Mouse (Mus musculus) bone marrow macrophage, adult 2 months (primary cell): Measurements from ENCODE around the gene Egln1. TPM values are rescaled to one million over a fixed set of nuclear protein-coding genes. Genes with fewer than 3 reads are reported as not detected.

ENCODE experiments used
- H3K27ac ChIP-seq: 2 replicates; pipeline ENCODE4 v1.5.1; 2012; ENCODE audit warnings: low read depth, low read length; ENCODE audit not compliant: insufficient read depth
- H3K4me1 ChIP-seq: 2 replicates; pipeline ENCODE4 v1.6.1; 2012; ENCODE audit warnings: low read length; ENCODE audit not compliant: control insufficient read depth, insufficient read depth
- H3K4me3 ChIP-seq: 2 replicates; pipeline ENCODE4 v1.5.1; 2012; ENCODE audit warnings: mild to moderate bottlenecking, low read length, moderate library complexity; ENCODE audit not compliant: insufficient read depth
- CTCF ChIP-seq: IDR thresholded peaks from 2 replicates; pipeline ENCODE4 v1.5.1; 2012; ENCODE audit warnings: low read depth, mild to moderate bottlenecking, low read length, moderate library complexity
- POLR2A ChIP-seq: IDR thresholded peaks from 2 replicates; pipeline ENCODE4 v1.6.1; 2012; ENCODE audit warnings: mild to moderate bottlenecking, low read depth, low read length, borderline replicate concordance
- polyA plus RNA-seq: library from polyadenylated mRNA; stranded (reverse); fragments of >200 nt; gene quantifications from 2 replicates; pipeline ENCODE4 v1.2.4, GENCODE M21; 2012; ENCODE audit not compliant: missing spikeins, insufficient read depth, insufficient read length

The Egln1 gene
- polyA plus RNA-seq, result 27.7 and 30.9 TPM in 2 replicates

DNA sequence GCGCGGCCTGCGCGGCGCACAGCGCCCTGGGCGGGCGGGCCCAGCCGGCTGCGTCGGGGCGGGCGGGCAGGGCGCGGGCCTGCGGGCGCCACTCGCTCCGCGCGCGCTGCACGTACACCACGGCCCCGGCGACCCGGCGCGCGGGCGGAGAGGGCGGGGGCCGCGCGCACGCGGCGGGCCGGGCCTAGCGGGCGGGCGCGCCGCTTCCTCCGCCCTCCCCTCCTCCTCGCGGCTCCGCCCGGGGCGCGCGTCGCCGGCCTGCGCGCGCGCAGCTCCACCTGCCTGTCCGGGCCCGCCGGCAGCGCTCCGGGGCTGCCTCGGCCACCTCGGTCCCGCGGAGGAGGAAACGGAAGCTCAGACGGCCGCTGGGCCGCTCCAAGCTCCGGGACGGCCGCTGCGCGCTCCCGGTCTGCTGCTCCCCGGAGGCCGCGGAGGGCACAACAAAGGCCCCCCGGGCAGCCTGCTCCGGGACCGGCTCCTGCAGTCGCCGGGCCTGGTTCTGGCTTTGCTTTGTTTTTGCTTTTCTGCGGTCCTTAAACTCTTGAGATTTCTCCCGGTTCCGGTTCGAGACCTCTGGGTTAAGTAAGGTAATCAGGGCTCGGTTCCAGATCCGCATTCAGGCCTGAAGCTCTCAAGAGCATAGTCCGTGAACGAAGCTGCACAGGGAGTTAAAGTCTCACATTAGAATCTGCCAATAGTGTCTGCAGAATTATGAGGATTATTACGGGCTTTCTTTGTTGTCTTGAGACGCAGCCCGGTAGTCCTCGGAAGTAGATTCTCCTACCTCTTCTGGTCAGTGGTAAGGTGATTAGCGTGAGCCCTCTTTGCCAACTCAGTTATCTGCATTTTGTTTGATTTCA lies at the start of gene Egln1:
Egln1 (minus strand) TSS at position 116 of the 860 bp plus-strand sequence.
- TF ChIP-seq CTCF (no peak), POLR2A (peak; percentile 88)
- peak within 1 kb of the TSS; percentile 82 for H3K4me3 ChIP-seq
- H3K4me1 ChIP-seq, result peaks cover 12% of the 10 kb centered on the region
- H3K27ac ChIP-seq, result peak within 1 kb of the TSS; percentile 75

GRCm38 (mm10) chr8:124995776-124996175 lies 46.7 kb upstream of the Egln1 start:
- TF ChIP-seq CTCF (no peak), POLR2A (no peak)
- H3K4me1 ChIP-seq, result no peaks in the 10 kb centered on the region
- H3K4me3 ChIP-seq, result no peak overlapping the region
- H3K27ac ChIP-seq, result no peak overlapping the region

GRCm38 (mm10) chr8:124991668-124991926 lies 42.5 kb upstream of the Egln1 start:
- H3K4me3 ChIP-seq, result no peak overlapping the region
- no peak overlapping the region for H3K27ac ChIP-seq
- TF ChIP-seq CTCF (no peak), POLR2A (no peak)
- H3K4me1 ChIP-seq, result no peaks in the 10 kb centered on the region

DNA sequence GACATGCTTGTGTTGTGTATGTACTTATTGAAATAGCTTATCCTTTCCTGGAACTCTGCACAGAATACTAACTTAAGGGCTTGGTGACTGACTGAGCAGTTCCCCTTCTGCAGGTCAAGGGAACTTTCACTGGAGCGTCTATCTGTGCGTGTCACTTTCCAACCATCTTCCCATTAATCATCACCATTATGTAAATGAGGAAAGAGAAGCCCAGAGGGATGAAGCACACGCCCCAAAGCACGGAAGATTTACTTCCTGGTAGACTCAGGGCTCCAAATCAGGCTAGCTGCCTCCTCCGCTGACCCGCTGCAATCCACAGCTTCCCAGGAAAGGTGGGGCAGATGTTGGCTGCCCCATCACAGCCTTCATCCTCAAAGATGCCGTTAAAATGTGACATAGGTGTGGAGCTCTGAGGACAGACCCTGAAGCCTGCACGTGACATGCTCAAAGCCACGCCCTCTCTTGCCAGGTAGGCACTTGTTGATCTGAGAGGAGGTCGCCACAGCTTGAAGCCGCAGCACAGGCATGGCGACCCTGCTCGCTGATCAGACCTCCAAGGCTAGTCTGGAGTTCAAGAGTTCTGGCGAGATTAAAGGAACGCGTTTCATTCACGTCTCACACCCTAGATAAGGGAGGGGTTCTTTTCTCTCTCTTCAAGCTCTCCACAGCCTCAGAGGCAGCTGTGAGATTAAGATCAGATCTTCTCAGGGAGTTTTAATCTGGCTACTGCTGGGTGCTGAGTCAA lies 42.0 kb upstream of the Egln1 start:
- no peak overlapping the region for H3K27ac ChIP-seq
- no peaks in the 10 kb centered on the region for H3K4me1 ChIP-seq
- no peak overlapping the region for H3K4me3 ChIP-seq
- TF ChIP-seq POLR2A (no peak), CTCF (no peak)

DNA sequence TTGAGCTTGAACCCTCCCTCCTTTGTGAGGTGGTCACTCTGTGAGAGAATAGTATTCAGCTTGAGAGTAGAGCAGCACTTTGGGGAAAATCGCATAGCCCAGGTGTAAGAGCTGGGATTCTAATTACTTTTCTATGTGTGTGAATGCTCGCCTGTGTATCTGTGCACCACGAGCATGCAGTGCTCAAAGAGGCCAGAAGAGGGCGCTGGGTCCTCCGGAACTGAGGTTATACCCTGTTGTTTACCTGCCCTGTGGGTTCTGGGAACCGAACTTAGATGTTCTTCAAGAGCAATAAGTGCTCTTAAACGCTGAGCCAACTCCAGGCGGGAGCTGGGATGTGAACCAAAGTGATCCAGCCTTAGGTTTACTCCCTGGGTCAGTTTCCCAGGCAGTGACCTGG lies 31.7 kb upstream of the Egln1 start:
- TF ChIP-seq POLR2A (no peak), CTCF (no peak)
- Histone ChIP-seq H3K4me3 (no peak overlapping the region), H3K4me1 (no peaks in the 10 kb centered on the region), H3K27ac (no peak overlapping the region)

DNA sequence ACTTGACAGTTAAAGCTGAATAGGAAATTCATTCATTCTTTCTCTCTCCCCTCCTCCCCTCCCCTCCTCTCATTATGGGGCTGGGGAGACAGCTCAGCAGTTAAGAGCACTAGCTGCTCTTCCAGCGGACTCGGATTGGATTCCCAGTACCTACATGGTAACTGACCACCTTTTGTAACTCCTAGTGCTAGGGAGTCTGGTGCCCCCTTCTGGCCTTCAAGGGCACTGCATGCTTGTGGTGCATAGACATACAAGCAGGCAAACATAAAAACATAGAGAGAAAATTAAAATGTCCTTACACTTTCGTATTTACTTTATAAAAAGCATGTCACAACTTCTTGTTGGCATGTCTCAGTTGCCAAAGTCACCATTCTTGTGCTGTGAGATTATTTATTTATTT lies 30.9 kb upstream of the Egln1 start:
- Histone ChIP-seq H3K4me3 (no peak overlapping the region), H3K4me1 (no peaks in the 10 kb centered on the region), H3K27ac (no peak overlapping the region)
- TF ChIP-seq POLR2A (no peak), CTCF (peak; percentile 46)

DNA sequence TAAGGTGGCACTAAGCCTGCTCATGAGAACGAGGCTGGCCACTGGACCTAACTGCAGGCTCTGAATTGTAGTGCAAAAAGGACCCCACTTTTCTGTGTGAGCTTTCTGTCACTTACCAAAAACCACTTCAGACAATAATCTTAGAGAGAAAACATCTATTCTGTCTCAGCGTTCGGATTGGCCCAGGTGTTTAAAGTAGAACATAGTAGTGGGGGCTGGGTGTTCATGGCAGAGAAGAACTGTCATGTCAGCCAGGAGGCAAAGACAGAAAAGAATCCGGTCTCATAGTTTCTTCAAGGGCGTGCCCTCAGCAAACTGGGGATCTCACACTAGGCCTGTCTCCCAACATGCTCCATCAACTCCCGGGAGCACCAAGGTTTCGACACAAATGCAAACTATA lies 28.9 kb upstream of the Egln1 start:
- Histone ChIP-seq H3K4me3 (no peak overlapping the region), H3K4me1 (no peaks in the 10 kb centered on the region), H3K27ac (no peak overlapping the region)
- TF ChIP-seq POLR2A, result no peak
- no peak for TF ChIP-seq CTCF

- Histone ChIP-seq H3K4me1 (no peaks in the 10 kb centered on the region), H3K4me3 (no peak overlapping the region), H3K27ac (no peak overlapping the region)
- no peak for TF ChIP-seq CTCF
- no peak for TF ChIP-seq POLR2A
These were observed 27.1 kb upstream of the Egln1 start for GRCm38 (mm10) chr8:124976211-124976610.

GRCm38 (mm10) chr8:124974254-124974653 lies 25.1 kb upstream of the Egln1 start:
- TF ChIP-seq CTCF (no peak), POLR2A (no peak)

DNA sequence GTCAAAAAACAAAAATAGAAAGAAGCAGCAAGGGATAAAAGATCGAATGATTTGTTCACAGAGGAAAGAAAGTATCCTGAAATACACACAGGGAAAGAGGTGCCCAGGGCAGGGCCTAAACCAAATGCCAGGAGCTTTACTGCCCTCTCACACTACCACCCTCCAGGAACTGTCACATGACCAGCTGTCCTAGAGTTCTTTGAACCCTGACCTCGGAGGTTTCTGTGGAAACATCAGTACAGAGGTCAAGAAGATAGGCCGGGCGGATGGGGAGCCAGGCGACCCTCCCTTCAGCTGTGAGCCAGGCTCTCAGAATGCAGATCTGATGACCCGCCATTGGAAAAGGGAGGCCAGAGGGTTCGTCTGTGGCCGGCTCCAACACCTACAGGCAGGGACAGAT lies 24.1 kb upstream of the Egln1 start:
- Histone ChIP-seq H3K27ac (no peak overlapping the region), H3K4me1 (no peaks in the 10 kb centered on the region), H3K4me3 (no peak overlapping the region)
- TF ChIP-seq POLR2A (no peak), CTCF (no peak)

More at GRCm38 (mm10) chr8:124974254-124974653, 25.1 kb upstream of the Egln1 start:
- Histone ChIP-seq H3K27ac (no peak overlapping the region), H3K4me3 (no peak overlapping the region), H3K4me1 (no peaks in the 10 kb centered on the region)
